Mouse (Mus musculus): ENCODE data around the gene Rnf207.

DNA sequence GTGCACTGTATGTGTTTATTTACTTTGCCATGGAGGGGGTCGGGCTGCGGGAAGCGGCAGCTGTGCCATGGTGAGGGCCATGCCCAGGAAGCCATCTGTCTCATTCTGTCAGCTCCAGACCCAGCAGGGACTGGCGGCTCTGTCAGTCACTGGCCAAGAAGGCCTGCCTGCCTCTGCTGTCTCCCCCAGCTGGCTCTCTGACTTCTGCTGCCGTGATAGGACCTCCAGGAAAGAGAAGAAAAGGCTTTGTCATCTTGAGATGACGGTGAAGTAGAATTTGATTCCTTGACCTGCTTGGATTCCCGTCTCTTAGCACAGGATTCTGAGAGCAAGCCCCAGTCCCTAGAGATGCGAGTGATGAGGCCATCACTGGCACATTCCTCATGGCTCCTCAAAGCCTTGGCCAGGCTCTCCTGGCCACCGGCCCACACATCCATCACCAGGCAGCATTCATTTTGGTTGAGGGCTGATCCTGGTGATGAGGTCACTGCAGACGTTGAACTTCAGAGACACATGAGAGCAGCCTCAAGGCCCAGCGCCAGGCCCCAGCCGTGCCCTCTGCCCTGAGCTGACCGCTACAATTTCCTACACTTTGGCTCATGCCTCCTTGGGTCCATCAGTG, 50.9 kb downstream of the Rnf207 start:
- no peak for TF ChIP-seq CTCF (IDR thresholded peaks at IDR 0.05; ENCODE audit: low read depth)
- TF ChIP-seq EP300 (IDR thresholded peaks at IDR 0.05; ENCODE audit: low read depth), result no peak
